Mouse (Mus musculus) hindbrain, embryonic 15.5 days (tissue): ENCODE measurements at regions not wholly inside any gene's neighbourhood (a gene's known extent, or its start where the extent isn't known, plus 50 kb on each side); places are given as distances from the start of the nearest gene placed in this dataset.
"Not testable (repeated sequence)": the region's sequence is repeated elsewhere in the genome, so short reads cannot be mapped to it uniquely, and the experiment has no call there.

Experiments used
- ATAC-seq: fragments of 200-750 bp; cut with Nextera tagmentation; 2 replicates; pipeline ENCODE4 v1.8.0; 2017; ENCODE audit warnings: low read depth, moderate number of reproducible peaks, moderate TSS enrichment; ENCODE audit not compliant: low FRiP score
- H3K27ac ChIP-seq: fragments of 300-500 bp; sonication (generic); replicated peaks from 2 replicates; pipeline ENCODE4 v1.5.1; 2015; ENCODE audit warnings: mild to moderate bottlenecking, inconsistent platforms
- H3K27me3 ChIP-seq: fragments of 300-500 bp; sonication (generic); 2 replicates; pipeline ENCODE4 v1.6.1; 2015; ENCODE audit warnings: control low read depth, inconsistent platforms
- H3K36me3 ChIP-seq: fragments of 300-500 bp; sonication (generic); 2 replicates; pipeline ENCODE4 v1.6.1; 2015; ENCODE audit warnings: control low read depth, inconsistent platforms
- H3K4me1 ChIP-seq: fragments of 300-500 bp; sonication (generic); replicated peaks from 2 replicates; pipeline ENCODE4 v1.6.1; 2015; ENCODE audit warnings: control low read depth, inconsistent platforms
- H3K4me2 ChIP-seq: fragments of 300-500 bp; sonication (generic); 2 replicates; pipeline ENCODE4 v1.6.1; 2015; ENCODE audit warnings: moderate library complexity, mild to moderate bottlenecking, inconsistent platforms
- H3K4me3 ChIP-seq: fragments of 300-500 bp; sonication (generic); 2 replicates; pipeline ENCODE4 v1.5.1; 2015; ENCODE audit warnings: mild to moderate bottlenecking, inconsistent platforms
- H3K9ac ChIP-seq: fragments of 300-500 bp; sonication (generic); 2 replicates; pipeline ENCODE4 v1.6.1; 2015; ENCODE audit warnings: inconsistent platforms
- H3K9me3 ChIP-seq: fragments of 300-500 bp; sonication (generic); 2 replicates; pipeline ENCODE4 v1.6.1; 2016; ENCODE audit warnings: control low read depth, inconsistent platforms
- WGBS: fragments of 180-500 bp; shearing (Covaris S2); methylation state at CpG from one replicate; pipeline ENCODE4 v1.1.7; 2015; 5-methylcytosine and 5-hydroxymethylcytosine counted together

DNA sequence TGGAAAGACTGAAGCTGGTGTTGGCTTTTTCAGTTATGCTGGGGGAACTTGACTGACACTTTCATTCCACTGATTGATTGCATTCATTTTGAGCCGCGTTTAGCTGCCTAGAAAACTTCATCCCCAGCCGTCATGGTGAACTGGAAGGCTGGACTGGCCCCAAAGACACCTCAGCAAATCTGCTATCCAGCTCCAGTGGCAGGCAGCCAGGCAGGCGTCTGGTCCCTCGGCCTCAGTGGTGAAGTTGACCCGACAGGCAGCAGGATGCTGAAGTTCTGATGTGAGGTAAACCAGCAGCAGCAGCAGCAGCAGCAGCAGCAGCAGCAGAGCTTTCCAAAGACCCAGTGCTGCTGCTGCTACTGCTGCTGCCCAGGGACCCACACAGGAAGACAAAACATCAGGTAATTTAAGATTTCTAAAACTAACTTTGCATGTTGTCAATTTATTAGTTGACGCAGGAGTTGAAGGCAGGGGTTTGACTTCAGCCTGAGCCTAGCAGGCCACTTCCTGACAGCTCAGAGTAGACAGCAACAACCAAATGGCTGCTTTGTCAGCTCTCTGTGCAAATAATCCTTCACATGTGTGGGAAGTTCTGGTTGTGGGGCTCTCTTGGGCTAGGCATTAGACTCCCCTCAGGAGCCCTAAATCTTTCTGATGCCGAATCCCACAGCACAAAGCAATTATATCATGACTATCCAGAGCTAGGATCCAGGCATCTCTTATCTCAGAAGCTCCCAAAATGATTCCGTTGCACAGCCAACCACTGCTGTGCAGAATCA, 200.4 kb upstream of the Nhs start:
- H3K9ac ChIP-seq = no peak overlapping the region
- H3K36me3 ChIP-seq = no peaks in the 10 kb centered on the region
- 49% methylated on average over 9 of the region's 9 CpGs for WGBS
- no peaks in the 10 kb centered on the region for H3K4me1 ChIP-seq
- H3K4me3 ChIP-seq = no peak overlapping the region
- ATAC-seq = no peak
- H3K27ac ChIP-seq = no peak overlapping the region
- H3K27me3 ChIP-seq = no peaks in the 10 kb centered on the region
- no peak overlapping the region for H3K4me2 ChIP-seq
- no peaks in the 10 kb centered on the region for H3K9me3 ChIP-seq

- no peaks in the 10 kb centered on the region for H3K9me3 ChIP-seq
- H3K27me3 ChIP-seq = no peaks in the 10 kb centered on the region
- no peak overlapping the region for H3K4me2 ChIP-seq
- H3K4me3 ChIP-seq = no peak overlapping the region
- ATAC-seq = no peak
- no peaks in the 10 kb centered on the region for H3K36me3 ChIP-seq
- 63% methylated on average over 4 of the region's 4 CpGs for WGBS
- no peak overlapping the region for H3K27ac ChIP-seq
- no peak overlapping the region for H3K9ac ChIP-seq
- H3K4me1 ChIP-seq = no peaks in the 10 kb centered on the region
Measured at GRCm38 (mm10) chrX:162348341-162348740, 188.8 kb upstream of the Nhs start.

DNA sequence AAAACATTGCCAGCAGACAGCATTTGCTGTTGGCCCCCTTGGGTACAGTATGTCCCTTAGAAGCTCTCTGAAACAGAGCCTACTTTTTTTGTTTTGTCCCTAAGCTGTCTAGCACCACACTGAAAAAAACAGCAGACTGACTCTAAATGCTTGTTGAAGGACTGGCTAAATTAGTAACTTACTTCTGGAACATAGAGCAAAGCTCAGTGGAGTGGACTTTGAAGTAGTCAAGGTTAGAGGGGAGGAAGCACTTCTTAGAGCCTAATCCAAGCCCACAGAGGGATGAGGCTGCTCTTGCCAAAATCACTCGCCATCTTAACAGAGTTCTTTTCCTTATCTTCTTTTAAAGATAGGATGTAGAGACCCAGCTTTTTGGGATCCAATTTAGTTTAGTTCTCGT, 188.4 kb upstream of the Nhs start:
- WGBS = 54% methylated on average over 2 of the region's 2 CpGs
- Histone ChIP-seq H3K9me3 (no peaks in the 10 kb centered on the region), H3K4me3 (no peak overlapping the region), H3K4me1 (no peaks in the 10 kb centered on the region), H3K27ac (no peak overlapping the region), H3K36me3 (no peaks in the 10 kb centered on the region), H3K27me3 (no peaks in the 10 kb centered on the region), H3K4me2 (no peak overlapping the region), H3K9ac (no peak overlapping the region)
- no peak for ATAC-seq

GRCm38 (mm10) chrX:162345497-162346143, 186.1 kb upstream of the Nhs start:
- H3K4me1 ChIP-seq = no peaks in the 10 kb centered on the region

DNA sequence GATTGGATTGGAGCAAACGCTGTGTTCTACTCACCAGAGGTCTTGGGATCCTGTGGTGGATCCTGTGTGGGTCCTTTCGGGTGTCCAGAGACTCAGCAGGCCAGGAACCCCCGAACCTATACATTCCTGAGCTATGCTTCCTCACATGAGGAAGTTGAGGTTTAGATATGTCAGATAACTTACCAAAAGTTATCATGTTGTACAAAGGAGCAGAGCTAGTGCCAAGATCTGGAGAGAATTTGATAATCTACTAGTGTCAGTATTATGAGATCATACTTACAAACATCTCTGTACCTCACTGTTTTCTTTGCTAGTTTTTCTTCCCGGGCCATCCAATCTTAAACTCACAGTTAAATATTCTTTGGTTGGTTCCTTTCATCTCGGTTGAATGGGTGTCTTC, 172.6 kb upstream of the Nhs start:
- H3K27ac ChIP-seq = no peak overlapping the region
- 85% methylated on average over 5 of the region's 5 CpGs for WGBS
- no peak for ATAC-seq
- H3K9ac ChIP-seq = no peak overlapping the region
- no peaks in the 10 kb centered on the region for H3K9me3 ChIP-seq
- no peaks in the 10 kb centered on the region for H3K36me3 ChIP-seq
- no peak overlapping the region for H3K4me3 ChIP-seq
- H3K27me3 ChIP-seq = no peaks in the 10 kb centered on the region
- H3K4me1 ChIP-seq = no peaks in the 10 kb centered on the region
- H3K4me2 ChIP-seq = no peak overlapping the region

More at GRCm38 (mm10) chrX:162345497-162346143, 186.1 kb upstream of the Nhs start:
- H3K27ac ChIP-seq = no peak overlapping the region
- no peak overlapping the region for H3K9ac ChIP-seq
- H3K4me2 ChIP-seq = no peak overlapping the region
- ATAC-seq = no peak
- 58% methylated on average over 3 of the region's 3 CpGs for WGBS
- no peaks in the 10 kb centered on the region for H3K27me3 ChIP-seq
- no peaks in the 10 kb centered on the region for H3K36me3 ChIP-seq
- no peaks in the 10 kb centered on the region for H3K9me3 ChIP-seq
- no peak overlapping the region for H3K4me3 ChIP-seq

- no peaks in the 10 kb centered on the region for H3K4me1 ChIP-seq
- no peaks in the 10 kb centered on the region for H3K27me3 ChIP-seq
- H3K4me3 ChIP-seq = no peak overlapping the region
- no peak overlapping the region for H3K27ac ChIP-seq
- H3K9ac ChIP-seq = no peak overlapping the region
- H3K36me3 ChIP-seq = no peaks in the 10 kb centered on the region
- H3K4me2 ChIP-seq = no peak overlapping the region
- 58% methylated on average over 2 of the region's 2 CpGs for WGBS
- no peak for ATAC-seq
- H3K9me3 ChIP-seq = no peaks in the 10 kb centered on the region
Measured at GRCm38 (mm10) chrX:162307646-162308045, 148.1 kb upstream of the Nhs start.

GRCm38 (mm10) chrX:162304145-162304544, 144.6 kb upstream of the Nhs start:
- Histone ChIP-seq H3K9me3 (no peaks in the 10 kb centered on the region), H3K27me3 (no peaks in the 10 kb centered on the region), H3K27ac (no peak overlapping the region), H3K4me3 (no peak overlapping the region), H3K36me3 (no peaks in the 10 kb centered on the region), H3K4me2 (no peak overlapping the region), H3K4me1 (no peaks in the 10 kb centered on the region), H3K9ac (no peak overlapping the region)
- no peak for ATAC-seq

GRCm38 (mm10) chrX:162302788-162303187, 143.3 kb upstream of the Nhs start:
- Histone ChIP-seq H3K4me2 (no peak overlapping the region), H3K9me3 (no peaks in the 10 kb centered on the region)

DNA sequence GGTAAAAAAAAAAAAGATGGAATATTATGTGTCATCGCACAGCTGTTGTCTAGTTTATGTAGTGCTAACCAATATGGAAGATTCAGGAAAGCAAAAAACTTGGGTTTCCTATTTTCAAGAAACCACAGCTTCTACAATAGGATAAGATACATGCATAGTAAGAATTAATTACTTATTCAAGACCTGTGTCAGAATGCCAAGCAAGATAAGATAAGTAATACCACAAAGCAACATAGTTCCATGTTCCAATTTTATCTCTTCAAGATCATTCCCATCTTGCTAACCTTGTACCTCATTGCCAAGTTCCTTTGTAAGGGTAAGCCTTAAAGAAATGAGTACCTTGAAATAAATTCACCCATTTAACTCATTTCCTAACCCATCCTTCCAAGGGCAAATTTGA, 131.7 kb upstream of the Nhs start:
- ATAC-seq = no peak
- H3K9me3 ChIP-seq = no peaks in the 10 kb centered on the region
- no peak overlapping the region for H3K9ac ChIP-seq
- 100% methylated on average over 1 of the region's 1 CpGs for WGBS
- H3K4me1 ChIP-seq = no peaks in the 10 kb centered on the region
- no peak overlapping the region for H3K27ac ChIP-seq
- H3K4me2 ChIP-seq = no peak overlapping the region
- H3K27me3 ChIP-seq = no peaks in the 10 kb centered on the region
- H3K36me3 ChIP-seq = no peaks in the 10 kb centered on the region
- H3K4me3 ChIP-seq = no peak overlapping the region

More at GRCm38 (mm10) chrX:162302788-162303187, 143.3 kb upstream of the Nhs start:
- Histone ChIP-seq H3K4me1 (no peaks in the 10 kb centered on the region), H3K36me3 (no peaks in the 10 kb centered on the region), H3K27ac (no peak overlapping the region), H3K27me3 (no peaks in the 10 kb centered on the region), H3K4me3 (no peak overlapping the region), H3K9ac (no peak overlapping the region)
- ATAC-seq = no peak

DNA sequence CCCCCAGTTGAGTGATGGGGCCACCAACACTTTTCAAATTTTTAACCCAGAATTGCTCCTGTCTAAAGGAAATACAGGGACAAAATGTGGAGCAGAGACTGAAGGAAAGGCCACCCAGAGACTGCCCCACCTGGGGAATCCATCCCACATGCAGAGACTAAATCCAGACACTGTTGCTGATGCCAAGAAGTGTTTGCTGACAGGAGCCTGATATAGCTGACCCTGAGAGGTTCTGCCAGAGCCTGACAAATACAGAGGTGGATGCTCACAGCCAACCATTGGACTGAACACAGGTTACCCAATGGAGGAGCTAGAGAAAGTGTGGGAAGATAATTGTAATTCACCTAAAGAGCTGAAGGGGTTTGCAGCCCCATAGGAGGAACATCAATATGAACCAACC, 126.6 kb upstream of the Nhs start:
- not testable (repeated sequence) for H3K9me3 ChIP-seq, H3K9ac ChIP-seq, H3K4me2 ChIP-seq, H3K36me3 ChIP-seq, H3K27me3 ChIP-seq, ATAC-seq, H3K4me1 ChIP-seq, H3K27ac ChIP-seq, H3K4me3 ChIP-seq

DNA sequence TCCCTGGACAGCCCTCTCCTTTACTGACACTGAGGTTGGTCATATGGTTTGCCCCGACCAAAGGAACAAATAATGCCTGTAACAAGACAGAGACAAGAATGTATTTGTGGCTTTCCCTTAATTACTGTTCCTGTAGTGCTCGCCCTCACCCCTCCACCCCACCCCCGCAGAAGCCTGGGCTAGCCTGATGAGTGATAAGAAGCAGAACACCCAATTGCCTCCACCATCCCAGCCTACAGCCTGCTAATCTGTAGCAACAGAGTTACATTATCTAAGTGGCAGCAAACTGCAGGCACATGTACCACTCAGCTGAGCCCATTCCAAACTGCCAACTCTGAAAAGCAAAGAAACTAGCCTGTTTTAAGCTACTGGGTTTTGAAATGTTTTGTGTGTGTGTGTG, 124.7 kb upstream of the Nhs start:
- WGBS = 78% methylated on average over 3 of the region's 3 CpGs
- Histone ChIP-seq H3K4me1 (no peaks in the 10 kb centered on the region), H3K27ac (no peak overlapping the region), H3K9me3 (no peaks in the 10 kb centered on the region), H3K9ac (no peak overlapping the region), H3K27me3 (no peaks in the 10 kb centered on the region), H3K36me3 (no peaks in the 10 kb centered on the region), H3K4me3 (no peak overlapping the region), H3K4me2 (no peak overlapping the region)
- no peak for ATAC-seq

- Histone ChIP-seq H3K9me3 (no peaks in the 10 kb centered on the region), H3K36me3 (no peaks in the 10 kb centered on the region), H3K4me3 (no peak overlapping the region), H3K9ac (no peak overlapping the region), H3K4me2 (no peak overlapping the region), H3K4me1 (no peaks in the 10 kb centered on the region), H3K27me3 (no peaks in the 10 kb centered on the region), H3K27ac (no peak overlapping the region)
- WGBS = 92% methylated on average over 3 of the region's 3 CpGs
- ATAC-seq = no peak
Measured at GRCm38 (mm10) chrX:162282690-162283089, 123.2 kb upstream of the Nhs start.
